ENCODE assay signal across 12 mouse cellular contexts in the genomic region with DNA sequence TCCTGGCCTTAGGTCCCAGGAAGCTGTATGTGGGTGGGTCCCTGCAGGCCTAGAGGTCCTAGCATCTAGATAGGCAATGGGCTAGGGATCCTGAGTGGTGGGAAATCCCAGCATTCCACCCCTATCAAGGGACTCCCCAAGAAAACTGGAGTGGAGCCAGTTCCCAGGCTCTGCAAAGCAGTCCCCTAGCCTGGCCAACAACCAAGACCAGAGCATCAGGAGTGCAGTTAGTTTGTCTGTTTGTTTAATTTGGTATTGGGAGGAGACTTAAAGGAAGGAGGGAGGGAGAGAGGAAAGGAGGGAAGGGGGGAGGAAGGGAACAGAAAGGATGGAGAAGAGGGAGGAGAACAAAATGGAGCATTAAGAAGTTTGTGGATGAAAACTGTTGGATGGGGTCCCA. TPM values are rescaled to one million over a fixed set of nuclear protein-coding genes. Genes with fewer than 3 reads are reported as not detected.
DNase-seq lines count a peak whose midpoint lies in the region; ATAC-seq lines count a peak whose summit lies in the region.
"Had no signal": no experiment of that assay in that cellular context is flagged by ENCODE, and none has a peak within 500 bp of the region (broad histone marks: within the 10 kb centered on the region; RNA-seq: fewer than 3 reads in every experiment).

No protein-coding gene starts in this region.

- H3K4me1 ChIP-seq in kidney, embryonic 15.5 days, result peaks cover 23% of the 10 kb centered on the region
- peaks cover 40% of the 10 kb centered on the region for H3K4me1 ChIP-seq in embryonic facial prominence, embryonic 13.5 days
- H3K4me1 ChIP-seq in heart, embryonic 14.5 days (ENCODE audit: control insufficient read depth in 2 of 2, insufficient read depth in 2 of 2, low read length in 2 of 2), result peaks cover 13 to 15% of the 10 kb centered on the region in 2 experiments

- peak overlapping the region; percentile 35 for H3K4me2 ChIP-seq in kidney, embryonic 15.5 days
- H3K4me2 ChIP-seq in embryonic facial prominence, embryonic 13.5 days, result peak overlapping the region; percentile 22; the same call in 1 of the 2 replicates
- H3K4me2 ChIP-seq in heart, embryonic 14.5 days (ENCODE audit: low read length), result peak overlapping the region; percentile 40; the same call in 1 of the 2 replicates

- 0 out of 2 replicates have a peak, but pooled peaks have one; percentile 31 for ATAC-seq in kidney, embryonic 15.5 days (replicated peaks; ENCODE audit: low FRiP score)
- no peak; the same call in 1 of the 2 replicates for ATAC-seq in embryonic facial prominence, embryonic 13.5 days (ENCODE audit: insufficient number of reproducible peaks, insufficient read depth, low FRiP score, low TSS enrichment, low read depth)
- 0 out of 2 replicates have a peak, but pooled peaks have one; percentile 19 for ATAC-seq in heart, embryonic 14.5 days (ENCODE audit: insufficient number of reproducible peaks, insufficient read depth, low FRiP score, low read depth)
- ATAC-seq in monocyte, adult 5-6 weeks (replicated peaks; ENCODE audit: insufficient number of reproducible peaks, low FRiP score, low TSS enrichment, poor library complexity, severe bottlenecking), result no peak
- ATAC-seq: midbrain, embryonic 16.5 days had no signal

- H3K4me3 ChIP-seq in kidney, embryonic 15.5 days (replicated peaks), result no peak overlapping the region
- no peak overlapping the region for H3K4me3 ChIP-seq in embryonic facial prominence, embryonic 13.5 days
- no peak overlapping the region for H3K4me3 ChIP-seq in heart, embryonic 14.5 days (ENCODE audit: control insufficient read depth in 1 of 2, insufficient read depth in 1 of 2, low read depth in 1 of 2, low read length in 2 of 2)

- no peaks in the 10 kb centered on the region for H3K9me3 ChIP-seq in kidney, embryonic 15.5 days (replicated peaks)
- H3K9me3 ChIP-seq in embryonic facial prominence, embryonic 13.5 days, result no peaks in the 10 kb centered on the region
- H3K9me3 ChIP-seq in heart, embryonic 14.5 days (ENCODE audit: control insufficient read depth, low read length), result no peaks in the 10 kb centered on the region

- DNase-seq in kidney, adult 18-20 months, result no peak
- DNase-seq in kidney, postnatal 4 days, result peak; percentile 65 to 71
- no peak for DNase-seq in urinary bladder, adult 18-20 months (ENCODE audit: low spot score in 2 of 2)
- DNase-seq in thymus, postnatal 36 days, result no peak

- peak overlapping the region; percentile 54 for H3K27ac ChIP-seq in kidney, embryonic 15.5 days
- peak overlapping the region; percentile 52; the same call in 1 of the 2 replicates for H3K27ac ChIP-seq in embryonic facial prominence, embryonic 13.5 days
- H3K27ac ChIP-seq in heart, embryonic 14.5 days (replicated peaks in 1 of 2; ENCODE audit: control insufficient read depth in 1 of 2, insufficient read depth in 1 of 2, low read depth in 2 of 2, low read length in 2 of 2), result 0 out of 4 replicates have a peak overlapping the region, but pooled peaks of 1 of the 2 experiments have one; percentile 10

- no peak overlapping the region for H3K9ac ChIP-seq in kidney, embryonic 15.5 days
- H3K9ac ChIP-seq in embryonic facial prominence, embryonic 13.5 days, result no peak overlapping the region
- peak overlapping the region; percentile 14; the same call in 1 of the 2 replicates for H3K9ac ChIP-seq in heart, embryonic 14.5 days (ENCODE audit: low read length)

- H3K27me3 ChIP-seq in kidney, embryonic 15.5 days, result peaks cover under 1% of the 10 kb centered on the region; the same call in 1 of the 2 replicates
- H3K27me3 ChIP-seq in embryonic facial prominence, embryonic 13.5 days, result peaks cover 3% of the 10 kb centered on the region; the same call in 1 of the 2 replicates
- H3K27me3 ChIP-seq in heart, embryonic 14.5 days (ENCODE audit: control insufficient read depth, insufficient read depth, low read length), result 0 out of 2 replicates have a peak, but pooled peaks cover 10% of the 10 kb centered on the region

- H3K36me3 ChIP-seq in kidney, embryonic 15.5 days, result no peaks in the 10 kb centered on the region
- H3K36me3 ChIP-seq in embryonic facial prominence, embryonic 13.5 days, result no peaks in the 10 kb centered on the region
- no peaks in the 10 kb centered on the region for H3K36me3 ChIP-seq in heart, embryonic 14.5 days (ENCODE audit: control insufficient read depth, insufficient read depth, low read length)

RNA-seq across cellular contexts. Expression of a gene that starts 5.7 kb away (rescaled TPM):
- polyA plus RNA-seq in kidney, embryonic 15.5 days (2015; fragmentation: Nextera tagmentation; extraction: Ambion mirVana), result 0.38 and 0.48 TPM in 2 replicates
- polyA plus RNA-seq in embryonic facial prominence, embryonic 13.5 days (2015; fragmentation: Nextera tagmentation; extraction: Ambion mirVana), result 0.60 and 0.65 TPM in 2 replicates
- polyA plus RNA-seq in heart, embryonic 14.5 days (2014; fragmentation: Nextera tagmentation; extraction: Ambion mirVana), result 0.24 and 0.36 TPM in 2 replicates
- total RNA-seq in monocyte, adult 5-6 weeks (2017), result not detected in 3 replicates
- total RNA-seq: MEL had no signal

RNA-seq across cellular contexts. Expression of a gene that starts 43.7 kb away (rescaled TPM):
- not detected in 2 replicates for polyA plus RNA-seq in kidney, embryonic 15.5 days (2015; fragmentation: Nextera tagmentation; extraction: Ambion mirVana)
- polyA plus RNA-seq in embryonic facial prominence, embryonic 13.5 days (2015; fragmentation: Nextera tagmentation; extraction: Ambion mirVana), result not detected in 2 replicates
- not detected in 2 replicates for polyA plus RNA-seq in heart, embryonic 14.5 days (2014; fragmentation: Nextera tagmentation; extraction: Ambion mirVana)
- not detected in 3 replicates for total RNA-seq in monocyte, adult 5-6 weeks (2017)
- total RNA-seq: left cerebral cortex, postnatal 36 days; MEL had no signal
- polyA plus RNA-seq: gonadal fat pad, adult 2 months; midbrain, embryonic 16.5 days had no signal

Comparison
In these comparisons a context has a peak if more than half of its experiments do, and no peak if none do; other contexts are left out.
1. DNase-seq: peak in kidney, postnatal 4 days (2 of 2); none in kidney, adult 18-20 months (single experiment), urinary bladder, adult 18-20 months (0 of 2) and thymus, postnatal 36 days (0 of 2).
2. ATAC-seq: peak in kidney, embryonic 15.5 days (single experiment) and heart, embryonic 14.5 days (single experiment); none in embryonic facial prominence, embryonic 13.5 days (single experiment) and monocyte, adult 5-6 weeks (single experiment).
3. Peak in every context shown above with its lines, with median percentiles within 50 percentile points of each other: H3K4me2 ChIP-seq.